Comparison of ENCODE assay signal across 11 mouse cellular contexts in the genomic region with DNA sequence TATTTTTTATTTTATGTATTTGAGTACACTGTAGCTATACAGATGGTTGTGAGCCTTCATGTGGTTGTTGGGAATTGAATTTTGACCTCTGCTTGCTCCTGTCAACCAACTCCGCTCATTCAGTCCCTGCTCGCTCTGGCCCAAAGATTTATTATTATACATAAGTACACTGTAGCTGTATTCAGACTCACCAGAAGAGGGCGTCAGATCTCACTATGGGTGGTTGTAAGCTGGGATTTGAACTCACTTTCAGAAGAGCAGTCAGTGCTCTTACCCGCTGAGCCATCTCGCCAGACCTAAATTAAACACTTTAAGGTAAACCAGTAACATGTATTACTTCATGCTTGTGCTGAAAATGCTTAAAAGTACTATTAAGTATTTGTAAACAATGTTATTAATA. TPM values are rescaled to one million over a fixed set of nuclear protein-coding genes. Genes with fewer than 3 reads are reported as not detected.
DNase-seq lines count a peak whose midpoint lies in the region; ATAC-seq and TF ChIP-seq lines count a peak whose summit lies in the region.
"Not testable (repeated sequence)": the region's sequence is repeated elsewhere in the genome, so short reads cannot be mapped to it uniquely, and the experiment has no call there.
"Had no signal": no experiment of that assay in that cellular context is flagged by ENCODE, and none has a peak within 500 bp of the region (broad histone marks: within the 10 kb centered on the region; RNA-seq: fewer than 3 reads in every experiment).

No protein-coding gene starts in this region.

- peak overlapping the region; percentile 63 for H3K4me3 ChIP-seq in E14TG2a.4 (replicated peaks; ENCODE audit: low read length)
- peak overlapping the region in 1 of 2 experiments; percentile 74; a peak in 2 of 4 replicates for H3K4me3 ChIP-seq in ES-E14 (ENCODE audit: insufficient read depth in 1 of 2, low read depth in 1 of 2, low read length in 2 of 2, poor library complexity in 1 of 2, severe bottlenecking in 1 of 2)
- not testable (repeated sequence) for H3K4me3 ChIP-seq in intestine, postnatal 0 days (ENCODE audit: low read depth, low read length); stomach, postnatal 0 days (ENCODE audit: low read depth, low read length)

- H3K9me3 ChIP-seq in E14TG2a.4 (ENCODE audit: low read length); ES-E14 (ENCODE audit: control insufficient read depth, insufficient read depth, low read depth, low read length); intestine, postnatal 0 days (ENCODE audit: control insufficient read depth); stomach, postnatal 0 days (ENCODE audit: control insufficient read depth, low read length): not testable (repeated sequence)

- not testable (repeated sequence) for H3K36me3 ChIP-seq in E14TG2a.4 (ENCODE audit: insufficient read depth, low read length); ES-E14 (ENCODE audit: control insufficient read depth, insufficient read depth, low read length, poor library complexity, severe bottlenecking); intestine, postnatal 0 days (ENCODE audit: control insufficient read depth, insufficient read depth); stomach, postnatal 0 days (ENCODE audit: control insufficient read depth, insufficient read depth, low read length)

- H3K4me1 ChIP-seq in E14TG2a.4 (replicated peaks; ENCODE audit: low read depth, low read length); ES-E14 (ENCODE audit: control insufficient read depth in 2 of 2, insufficient read depth in 2 of 2, low read length in 2 of 2, poor library complexity in 1 of 2); intestine, postnatal 0 days (replicated peaks; ENCODE audit: control insufficient read depth, insufficient read depth, low read length); stomach, postnatal 0 days (replicated peaks; ENCODE audit: control insufficient read depth, insufficient read depth): not testable (repeated sequence)

- not testable (repeated sequence) for H3K27me3 ChIP-seq in E14TG2a.4 (ENCODE audit: insufficient read depth, low read length); intestine, postnatal 0 days (replicated peaks; ENCODE audit: control insufficient read depth, insufficient read depth, low read length); stomach, postnatal 0 days (ENCODE audit: control insufficient read depth, insufficient read depth, low read length)

- in situ Hi-C loops in ES-E14 (cut with MboI; ENCODE audit: low sequenced_read_pairs in 2 of 2, unreplicated experiment in 2 of 2) = not testable (repeated sequence)

- not testable (repeated sequence) for H3K9ac ChIP-seq in ES-E14 (ENCODE audit: insufficient read depth, low read depth, low read length, poor library complexity, severe bottlenecking); intestine, postnatal 0 days (ENCODE audit: low read depth, low read length); stomach, postnatal 0 days (ENCODE audit: low read length)

- ATAC-seq in intestine, postnatal 0 days; stomach, postnatal 0 days (ENCODE audit: low FRiP score, low TSS enrichment): not testable (repeated sequence)

- 84% methylated on average over 5 of the region's 5 CpGs for WGBS in intestine, postnatal 0 days
- 81% methylated on average over 5 of the region's 5 CpGs for WGBS in stomach, postnatal 0 days

- DNase-seq in A20 (ENCODE audit: low read depth, low spot score) (peak; percentile 29), R1 (ENCODE audit: low read depth, low spot score) (peak; percentile 78)
- DNase-seq in ES-E14 (ENCODE audit: low read depth, low spot score); stomach, postnatal 0 days (ENCODE audit: low spot score): not testable (repeated sequence)

- not testable (repeated sequence) for H3K27ac ChIP-seq in ES-E14 (ENCODE audit: insufficient read depth, low read depth, low read length, poor library complexity, severe bottlenecking); intestine, postnatal 0 days (ENCODE audit: low read depth, low read length); stomach, postnatal 0 days (replicated peaks)

- not testable (repeated sequence) for H3K4me2 ChIP-seq in intestine, postnatal 0 days (replicated peaks; ENCODE audit: low read depth); stomach, postnatal 0 days (replicated peaks; ENCODE audit: low read depth)

- TF ChIP-seq EP300 in stomach, postnatal 0 days (optimal IDR thresholded peaks at IDR 0.05) = not testable (repeated sequence)

- peak; percentile 36 for TF ChIP-seq CTCF in E14TG2a.4 (conservative IDR thresholded peaks at IDR 0.05; ENCODE audit: low read length)
- TF ChIP-seq CTCF in intestine, postnatal 0 days (IDR thresholded peaks at IDR 0.05; ENCODE audit: low read depth) = 0 out of 2 replicates have a peak, but pooled peaks have one; percentile 12
- TF ChIP-seq CTCF in stomach, postnatal 0 days (IDR thresholded peaks at IDR 0.05; ENCODE audit: low read depth) = 0 out of 2 replicates have a peak, but pooled peaks have one; percentile 3

TF ChIP-seq in ES-E14, 5 proteins besides CTCF, POLR2A, EP300 and RAD21:
- TF ChIP-seq ZC3H11A (IDR thresholded peaks at IDR 0.05; ENCODE audit: borderline replicate concordance, low read depth, low read length) = 0 out of 2 replicates have a peak, but pooled peaks have one; percentile 10

RNA-seq across cellular contexts. Expression of gene Dnah12, which starts 12.2 kb away (rescaled TPM):
- total RNA-seq in ES-E14 (2012; rRNA removed) = 0.11 and 0.13 TPM in 2 replicates
- 0.05 and 0.08 TPM in 2 replicates for polyA plus RNA-seq in intestine, postnatal 0 days (2015; fragmentation: Nextera tagmentation; extraction: Ambion mirVana)
- 0.01 and 0.02 TPM in 2 replicates for polyA plus RNA-seq in stomach, postnatal 0 days (2015; fragmentation: Nextera tagmentation; extraction: Ambion mirVana)
- total RNA-seq: gastrocnemius, postnatal 10 days; gastrocnemius, postnatal 36 days had no signal
- polyA plus RNA-seq: embryonic facial prominence, embryonic 11.5 days; forebrain, embryonic 10.5 days; hindbrain, embryonic 11.5 days had no signal

RNA-seq across cellular contexts. Expression of gene Pde12, which starts 35.6 kb away (rescaled TPM):
- 9.8 and 12.0 TPM in 2 replicates for total RNA-seq in ES-E14 (2012; rRNA removed)
- 6.9 and 7.6 TPM in 2 replicates for polyA plus RNA-seq in intestine, postnatal 0 days (2015; fragmentation: Nextera tagmentation; extraction: Ambion mirVana)
- 9.3 and 9.8 TPM in 2 replicates for polyA plus RNA-seq in stomach, postnatal 0 days (2015; fragmentation: Nextera tagmentation; extraction: Ambion mirVana)
